Comparison of ENCODE assay signal across 16 mouse cellular contexts in genomic region chr10:86149029-86149818, GRCm38 (mm10).
DNase-seq lines count a peak whose midpoint lies in the region; ATAC-seq and TF ChIP-seq lines count a peak whose summit lies in the region.
"Had no signal": no experiment of that assay in that cellular context is flagged by ENCODE, and none has a peak within 500 bp of the region (broad histone marks: within the 10 kb centered on the region; RNA-seq: fewer than 3 reads in every experiment).

No protein-coding gene starts in this region.

- intact Hi-C loops in left cerebral cortex, postnatal 4 days (cut with DNase I): no loop called here

- no peaks in the 10 kb centered on the region for H3K36me3 ChIP-seq in forebrain, postnatal 0 days (ENCODE audit: insufficient read depth)
- no peaks in the 10 kb centered on the region for H3K36me3 ChIP-seq in forebrain, embryonic 11.5 days (ENCODE audit: control insufficient read depth, insufficient read depth, low read length)
- no peaks in the 10 kb centered on the region for H3K36me3 ChIP-seq in hindbrain, embryonic 16.5 days (ENCODE audit: control insufficient read depth, insufficient read depth, low read length)
- H3K36me3 ChIP-seq in neural tube, embryonic 15.5 days: no peaks in the 10 kb centered on the region
- H3K36me3 ChIP-seq: embryonic facial prominence, embryonic 13.5 days; limb, embryonic 12.5 days; lung, embryonic 15.5 days had no signal

- 45% methylated on average over 3 of the region's 3 CpGs for WGBS in forebrain, postnatal 0 days
- WGBS in forebrain, embryonic 11.5 days: 79% methylated on average over 3 of the region's 3 CpGs
- 58% methylated on average over 3 of the region's 3 CpGs for WGBS in hindbrain, embryonic 16.5 days
- WGBS in neural tube, embryonic 15.5 days: 42% methylated on average over 3 of the region's 3 CpGs

- H3K9ac ChIP-seq in forebrain, postnatal 0 days: no peak overlapping the region
- no peak overlapping the region for H3K9ac ChIP-seq in forebrain, embryonic 11.5 days (ENCODE audit: low read length)
- no peak overlapping the region for H3K9ac ChIP-seq in hindbrain, embryonic 16.5 days (ENCODE audit: low read depth, low read length)
- no peak overlapping the region for H3K9ac ChIP-seq in neural tube, embryonic 15.5 days (replicated peaks)
- H3K9ac ChIP-seq: embryonic facial prominence, embryonic 13.5 days; limb, embryonic 12.5 days; lung, embryonic 15.5 days had no signal

- ATAC-seq in forebrain, postnatal 0 days: peak; percentile 59
- ATAC-seq in forebrain, embryonic 11.5 days (replicated peaks; ENCODE audit: low FRiP score): no peak
- peak; percentile 73 for ATAC-seq in hindbrain, embryonic 16.5 days
- peak; percentile 87 for ATAC-seq in neural tube, embryonic 15.5 days (ENCODE audit: low FRiP score)
- ATAC-seq: intestine, postnatal 0 days had no signal

- H3K27ac ChIP-seq in forebrain, postnatal 0 days (ENCODE audit: low read depth, low read length): no peak overlapping the region
- no peak overlapping the region for H3K27ac ChIP-seq in forebrain, embryonic 11.5 days (ENCODE audit: low read depth, low read length)
- no peak overlapping the region for H3K27ac ChIP-seq in hindbrain, embryonic 16.5 days (ENCODE audit: low read depth, low read length)
- peak overlapping the region; percentile 48 for H3K27ac ChIP-seq in neural tube, embryonic 15.5 days (replicated peaks)
- H3K27ac ChIP-seq: embryonic facial prominence, embryonic 13.5 days; limb, embryonic 12.5 days; lung, embryonic 15.5 days had no signal

- no peaks in the 10 kb centered on the region for H3K4me1 ChIP-seq in forebrain, postnatal 0 days (ENCODE audit: insufficient read depth)
- H3K4me1 ChIP-seq in forebrain, embryonic 11.5 days (replicated peaks; ENCODE audit: control insufficient read depth, insufficient read depth, low read length): no peaks in the 10 kb centered on the region
- H3K4me1 ChIP-seq in hindbrain, embryonic 16.5 days (ENCODE audit: control insufficient read depth, insufficient read depth, low read depth, low read length): no peaks in the 10 kb centered on the region
- 0 out of 2 replicates have a peak, but pooled peaks cover 7% of the 10 kb centered on the region for H3K4me1 ChIP-seq in neural tube, embryonic 15.5 days

- H3K4me2 ChIP-seq in forebrain, postnatal 0 days (ENCODE audit: low read depth): no peak overlapping the region
- no peak overlapping the region for H3K4me2 ChIP-seq in forebrain, embryonic 11.5 days (ENCODE audit: low read depth, low read length, severe bottlenecking)
- H3K4me2 ChIP-seq in hindbrain, embryonic 16.5 days (ENCODE audit: low read length): no peak overlapping the region
- no peak overlapping the region for H3K4me2 ChIP-seq in neural tube, embryonic 15.5 days
- H3K4me2 ChIP-seq: embryonic facial prominence, embryonic 13.5 days; limb, embryonic 12.5 days; lung, embryonic 15.5 days had no signal

- no peak for TF ChIP-seq CTCF in forebrain, postnatal 0 days (IDR thresholded peaks at IDR 0.05; ENCODE audit: low read depth)

- no peaks in the 10 kb centered on the region for H3K27me3 ChIP-seq in forebrain, postnatal 0 days (ENCODE audit: insufficient read depth, low read length)
- no peaks in the 10 kb centered on the region for H3K27me3 ChIP-seq in forebrain, embryonic 11.5 days (ENCODE audit: control insufficient read depth, insufficient read depth, low read length)
- H3K27me3 ChIP-seq in hindbrain, embryonic 16.5 days (replicated peaks; ENCODE audit: control insufficient read depth, insufficient read depth, low read length): no peaks in the 10 kb centered on the region
- no peaks in the 10 kb centered on the region for H3K27me3 ChIP-seq in neural tube, embryonic 15.5 days (replicated peaks)
- H3K27me3 ChIP-seq: embryonic facial prominence, embryonic 13.5 days; limb, embryonic 12.5 days; lung, embryonic 15.5 days had no signal

- peak; percentile 23 for DNase-seq in forebrain, postnatal 0 days
- no peak for DNase-seq in forebrain, embryonic 11.5 days (ENCODE audit: low spot score)
- DNase-seq in left cerebral cortex, postnatal 4 days: peak; percentile 26
- no peak for DNase-seq in left cerebral cortex, adult 11 months (ENCODE audit: low spot score)
- no peak for DNase-seq in frontal cortex, postnatal 36 days (ENCODE audit: low spot score in 2 of 2)
- DNase-seq in ovary, adult 18-20 months (ENCODE audit: low spot score): no peak
- DNase-seq: cerebellum, adult 8-10 months; heart, adult 11 months; thymus, postnatal 14 days had no signal

- H3K4me3 ChIP-seq in forebrain, postnatal 0 days (ENCODE audit: low read depth, low read length): no peak overlapping the region
- H3K4me3 ChIP-seq in forebrain, embryonic 11.5 days (ENCODE audit: low read depth, low read length): no peak overlapping the region
- no peak overlapping the region for H3K4me3 ChIP-seq in hindbrain, embryonic 16.5 days (ENCODE audit: low read length)
- no peak overlapping the region for H3K4me3 ChIP-seq in neural tube, embryonic 15.5 days (replicated peaks)
- H3K4me3 ChIP-seq: embryonic facial prominence, embryonic 13.5 days; limb, embryonic 12.5 days; lung, embryonic 15.5 days; megakaryocyte, embryonic 14.5 days had no signal

- H3K9me3 ChIP-seq in forebrain, postnatal 0 days (ENCODE audit: low read length): no peaks in the 10 kb centered on the region
- H3K9me3 ChIP-seq in forebrain, embryonic 11.5 days (ENCODE audit: control insufficient read depth, low read length): no peaks in the 10 kb centered on the region
- H3K9me3 ChIP-seq in hindbrain, embryonic 16.5 days (ENCODE audit: control insufficient read depth, low read length): no peaks in the 10 kb centered on the region
- no peaks in the 10 kb centered on the region for H3K9me3 ChIP-seq in neural tube, embryonic 15.5 days (replicated peaks)
- H3K9me3 ChIP-seq: embryonic facial prominence, embryonic 13.5 days; limb, embryonic 12.5 days; lung, embryonic 15.5 days had no signal

Comparison
In these comparisons a context has a peak if more than half of its experiments do, and no peak if none do; other contexts are left out.
1. DNase-seq: peak in forebrain, postnatal 0 days (single experiment) and left cerebral cortex, postnatal 4 days (single experiment); none in forebrain, embryonic 11.5 days (single experiment), left cerebral cortex, adult 11 months (single experiment), frontal cortex, postnatal 36 days (0 of 2) and ovary, adult 18-20 months (single experiment).